Mouse (Mus musculus) adrenal gland, postnatal 14 days (tissue): ENCODE measurements around the gene Ubl7. TPM values are rescaled to one million over a fixed set of nuclear protein-coding genes. Genes with fewer than 3 reads are reported as not detected.

Source experiments
- DNase-seq: peaks from one replicate; pipeline ENCODE4 v3.0.0; 2021; ENCODE audit warnings: mixed read lengths
- total RNA-seq: library from RNA; stranded (reverse); gene quantifications from 2 replicates; pipeline ENCODE4 v1.2.3, GENCODE M21; 2021

The Ubl7 gene
- total RNA-seq, 1 experiment from 2014 or later, result 71.6 TPM

DNA sequence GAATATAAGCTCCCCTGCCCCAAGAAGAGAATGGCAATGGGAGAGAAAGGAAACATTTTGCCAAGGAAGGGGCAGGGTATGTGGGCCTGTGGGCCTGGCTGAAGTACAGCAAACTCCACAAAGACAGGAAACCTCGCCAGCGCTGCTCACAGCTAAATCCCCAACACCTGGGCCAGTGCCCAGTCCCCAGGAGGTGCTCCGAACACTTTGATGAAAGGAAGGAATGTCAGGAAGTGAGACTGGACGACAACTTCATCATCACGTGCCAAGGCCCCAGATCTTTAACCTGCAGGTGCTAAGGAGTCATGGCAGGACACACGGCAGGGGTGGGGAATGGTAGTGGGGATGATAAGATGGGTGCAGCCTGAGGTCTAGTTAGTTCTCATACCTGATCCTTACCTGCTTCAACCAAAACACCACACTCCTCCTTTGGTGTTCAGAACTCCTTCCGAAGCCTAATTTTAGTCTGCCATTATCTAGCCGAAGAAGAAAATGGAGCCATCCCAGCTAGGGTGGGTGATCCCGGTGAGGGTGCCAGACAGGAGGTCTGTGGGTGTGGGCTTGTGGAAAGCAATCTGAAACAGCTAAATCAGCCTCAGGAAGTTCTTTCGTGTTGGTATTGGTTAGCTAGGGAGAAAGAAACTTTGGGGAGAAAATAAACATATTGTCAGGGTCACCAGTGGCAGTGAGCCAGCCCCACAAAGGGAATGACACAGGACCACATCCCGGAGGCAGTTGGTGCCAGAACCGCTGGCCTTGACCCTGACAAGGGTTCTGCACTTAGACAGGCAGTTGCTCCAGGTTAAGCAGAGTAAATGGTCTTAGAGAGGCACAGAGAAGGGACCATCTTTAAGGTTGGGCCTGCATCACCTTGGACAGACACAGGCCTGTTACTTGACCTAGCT is 54.8 kb downstream of the Ubl7 start:
- DNase-seq, result peak; percentile 89

DNA sequence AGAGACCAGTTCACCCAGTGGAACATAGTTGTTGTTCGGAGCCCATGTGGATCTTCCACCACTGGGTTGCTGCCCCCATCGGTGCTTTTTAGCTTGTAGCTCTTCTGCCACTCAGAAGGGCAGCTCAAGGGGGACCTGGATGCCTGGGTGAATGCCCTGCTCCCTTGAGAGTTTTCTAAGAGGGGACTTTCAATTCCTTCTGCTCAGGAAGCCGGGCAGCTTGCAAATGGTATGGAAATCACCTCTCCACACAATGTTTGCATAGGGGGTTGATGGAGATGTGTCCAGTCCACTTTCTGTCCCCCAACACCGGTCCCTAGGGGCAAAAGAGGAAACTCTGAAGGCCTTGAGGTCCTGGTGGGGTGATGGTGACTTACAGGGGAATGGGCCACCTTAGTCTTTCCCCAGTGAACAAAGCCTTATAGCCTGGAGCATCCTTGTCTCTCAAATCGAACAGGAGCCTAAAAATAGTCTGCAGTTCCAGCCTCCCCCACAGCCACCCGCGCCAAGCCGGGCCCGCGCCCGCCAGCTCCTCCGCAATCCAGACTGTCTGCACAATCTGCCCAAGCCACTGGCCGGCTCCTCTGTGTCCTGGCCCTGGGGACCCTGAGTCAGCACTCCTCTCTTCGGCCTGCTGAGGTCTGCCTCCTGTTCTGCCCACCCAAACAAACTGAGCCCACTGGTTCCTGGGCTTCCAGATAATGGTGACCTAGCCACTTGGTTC is 56.6 kb downstream of the Ubl7 start:
- peak; percentile 54 for DNase-seq

DNA sequence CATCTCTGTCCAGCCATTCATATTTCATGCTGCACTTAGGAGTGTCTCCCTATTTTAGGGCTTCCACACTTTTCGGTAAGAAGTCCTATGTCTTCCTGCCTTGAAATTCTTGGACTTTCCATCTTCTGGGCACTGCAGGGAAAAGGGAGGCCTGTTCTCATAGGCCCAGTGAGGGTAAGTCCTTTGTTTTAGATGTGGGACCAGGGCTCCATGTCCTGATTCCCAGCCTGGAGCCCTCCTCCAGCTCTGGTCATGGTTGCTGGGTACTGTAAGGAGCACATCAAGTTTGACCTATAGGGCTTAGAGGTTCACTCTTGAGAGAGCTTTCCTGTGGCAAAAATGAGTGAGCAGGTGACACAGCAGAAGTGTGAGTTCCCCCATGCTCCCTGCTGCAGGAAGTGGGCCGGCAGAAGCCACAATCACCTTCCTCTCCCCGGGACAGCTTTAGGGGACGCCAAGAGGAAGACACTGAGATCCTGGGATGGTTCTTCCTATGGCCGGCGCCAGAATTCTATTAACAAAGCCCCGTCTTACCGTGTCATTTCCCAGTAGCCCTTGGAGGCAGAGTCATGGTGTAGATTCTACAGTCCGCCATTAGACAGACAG is 57.5 kb downstream of the Ubl7 start:
- no peak for DNase-seq

DNA sequence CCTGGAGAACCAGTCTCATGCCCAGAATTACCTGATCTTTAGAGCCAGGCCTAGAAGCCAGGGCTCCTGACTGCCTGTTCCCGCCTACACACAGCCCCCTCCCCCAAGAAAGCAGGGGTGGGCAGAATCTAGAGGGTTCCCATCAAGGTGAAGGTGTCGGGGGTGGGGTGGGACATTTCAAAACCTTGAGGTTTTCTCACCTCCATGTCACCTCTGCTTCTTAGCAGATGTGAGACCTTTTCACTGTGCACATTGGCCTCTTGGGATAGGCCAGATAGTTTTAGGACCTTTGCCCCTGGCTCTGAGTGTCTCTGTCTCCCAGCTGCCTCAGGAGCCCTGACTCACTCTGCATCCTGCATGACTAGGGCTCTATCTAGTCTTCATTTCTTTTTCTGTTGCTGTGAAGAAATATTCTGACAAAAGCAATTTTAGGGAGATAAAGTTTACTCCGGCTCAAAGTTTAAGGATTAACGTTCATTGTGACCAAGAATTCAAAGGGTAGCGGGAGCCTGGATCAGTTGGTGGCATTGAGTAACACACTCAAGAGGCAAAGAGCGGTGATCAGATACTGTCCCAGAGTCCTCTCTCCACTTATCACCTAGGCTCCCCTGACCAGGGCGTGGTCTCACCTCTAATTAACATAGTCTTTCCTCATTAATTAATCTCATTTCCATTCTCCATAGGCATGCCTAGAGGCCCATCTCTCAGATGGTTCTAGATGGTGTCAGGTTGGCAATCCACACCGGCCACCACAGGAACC is 58.2 kb downstream of the Ubl7 start:
- no peak for DNase-seq

DNA sequence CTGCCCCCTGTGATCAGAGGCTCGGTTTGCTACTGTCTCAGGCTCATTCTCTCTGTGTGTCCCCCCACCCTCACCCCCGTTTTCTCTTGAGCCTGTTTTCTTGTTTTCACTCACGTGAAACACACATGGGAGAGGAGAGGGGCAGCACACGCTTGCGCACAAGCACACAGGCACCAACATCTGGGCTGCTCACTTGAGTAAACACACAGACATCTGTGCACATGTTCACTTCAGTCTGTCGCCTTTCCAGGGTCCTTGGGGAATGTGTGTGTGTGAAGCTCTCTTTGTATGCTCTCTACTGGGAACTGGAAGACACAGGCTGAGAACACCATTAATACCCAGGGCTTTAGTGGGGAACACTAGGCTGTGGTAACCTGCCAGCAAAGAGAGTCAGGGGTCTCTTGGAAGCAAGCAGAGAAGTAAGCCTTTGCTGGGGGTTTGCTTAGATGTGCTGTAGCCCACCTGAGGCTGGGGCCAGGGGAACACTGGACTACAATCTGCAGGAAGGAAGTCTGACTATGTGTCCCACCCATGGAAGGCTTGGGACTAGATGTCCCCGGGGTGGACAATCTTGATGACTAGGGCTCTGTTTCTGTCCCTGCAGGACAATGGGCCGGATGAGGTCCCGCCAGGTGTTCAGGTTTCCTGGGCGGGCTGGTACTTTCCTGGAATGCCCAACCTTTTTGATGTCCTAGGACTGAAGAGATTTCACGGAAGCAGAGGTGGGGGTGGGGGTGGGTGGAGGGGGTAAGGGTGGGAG is 59.1 kb downstream of the Ubl7 start:
- DNase-seq, result peak; percentile 50

DNA sequence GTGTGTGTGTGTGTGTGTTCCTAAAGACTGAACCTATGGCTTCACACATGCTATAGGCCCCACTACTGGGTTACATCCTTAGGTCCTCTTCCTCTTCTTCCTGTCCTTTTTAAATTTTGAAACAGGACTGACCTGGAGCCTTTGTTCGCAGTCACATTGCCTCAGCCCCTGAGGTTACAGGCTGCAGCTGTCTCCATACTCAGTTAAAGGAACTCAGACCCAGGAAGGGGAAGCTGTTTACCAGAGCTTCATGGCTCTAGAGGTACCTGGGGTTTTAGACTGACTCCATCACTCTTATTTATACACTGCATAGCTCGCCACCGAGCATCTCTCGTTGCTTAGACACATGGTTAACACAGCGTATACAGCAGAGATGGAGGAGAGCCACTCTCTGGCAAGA is 60.6 kb downstream of the Ubl7 start:
- no peak for DNase-seq

DNA sequence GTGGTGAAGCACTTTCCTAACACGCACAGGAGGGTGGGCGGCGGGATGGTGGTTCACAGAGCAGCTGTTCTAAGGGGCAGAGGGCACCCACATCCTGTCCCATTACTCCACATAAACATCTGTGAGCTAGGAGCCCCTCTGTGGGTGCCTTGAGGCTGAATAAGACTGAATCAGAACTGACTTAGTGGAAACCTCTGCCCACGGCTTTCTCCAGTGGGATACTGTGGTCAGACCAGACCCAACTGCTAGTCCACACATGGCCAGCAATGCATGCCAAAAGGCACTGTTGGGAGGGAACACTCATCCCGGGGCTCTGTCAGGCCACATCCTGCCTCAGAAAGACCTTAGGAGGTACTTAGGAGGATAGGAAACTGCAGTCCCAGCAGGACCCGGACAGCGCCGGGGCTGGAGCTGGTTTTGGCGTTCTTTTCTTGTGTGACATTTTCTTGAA is 61.4 kb downstream of the Ubl7 start:
- no peak for DNase-seq

DNA sequence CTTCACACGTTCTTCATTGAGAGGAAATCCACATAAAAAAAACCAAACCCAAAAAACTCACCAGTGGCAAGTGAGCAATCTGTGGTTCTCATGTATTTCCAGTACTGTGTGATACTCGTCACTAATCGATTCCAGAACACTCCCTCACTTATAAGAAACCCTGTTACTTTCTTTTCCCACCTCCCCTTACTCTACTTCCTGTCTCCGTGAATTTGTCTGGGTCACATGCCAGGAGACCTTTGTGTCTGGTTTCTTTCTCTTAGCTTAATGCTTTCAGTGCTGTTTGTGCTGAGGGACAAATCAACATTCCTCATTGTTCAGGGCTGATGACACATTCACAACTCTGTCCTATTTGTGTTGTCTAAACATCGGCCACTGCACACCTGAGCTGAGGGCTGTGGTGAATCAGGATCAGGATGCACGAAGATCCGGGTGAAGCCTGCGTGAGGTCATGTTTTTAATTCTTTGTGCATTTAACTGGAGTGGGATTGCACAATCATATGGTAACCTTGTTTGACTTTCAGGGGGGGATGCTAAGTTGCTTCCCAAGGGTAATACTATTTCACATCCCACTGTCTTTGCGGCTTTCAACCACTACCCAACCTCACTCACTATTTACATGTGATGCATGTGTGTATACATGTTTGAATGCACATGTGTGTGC is 62.1 kb downstream of the Ubl7 start:
- no peak for DNase-seq

DNA sequence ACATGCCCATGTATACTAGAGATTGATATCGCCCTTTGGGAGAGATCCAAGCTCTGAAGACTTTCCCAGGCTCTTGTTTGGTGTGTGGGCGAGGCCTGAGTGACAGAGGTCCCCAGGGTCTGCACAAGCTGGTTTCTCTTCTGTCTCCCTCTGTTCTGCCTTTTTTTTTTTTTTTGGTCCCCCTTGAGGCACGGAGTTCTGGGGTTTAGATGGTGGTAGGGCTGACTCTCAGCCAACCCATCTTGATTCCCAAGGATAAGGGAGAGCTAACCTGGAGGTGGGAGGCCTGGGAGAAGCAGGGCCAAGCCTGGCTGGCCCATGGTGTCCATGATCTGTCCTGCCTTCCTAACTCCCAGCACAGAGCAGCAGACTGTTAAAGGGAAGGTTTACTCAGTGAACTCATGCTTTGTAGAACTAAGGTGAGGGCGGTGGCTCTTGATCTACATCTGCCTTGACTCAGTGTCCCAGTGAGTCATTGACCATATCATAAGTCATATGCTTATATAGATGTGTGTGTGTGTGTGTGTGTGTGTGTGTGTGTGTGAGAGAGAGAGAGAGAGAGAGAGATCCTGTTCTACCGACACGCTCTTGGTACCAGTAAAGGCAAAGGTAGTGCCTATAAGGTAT is 62.8 kb downstream of the Ubl7 start:
- DNase-seq, result no peak

DNA sequence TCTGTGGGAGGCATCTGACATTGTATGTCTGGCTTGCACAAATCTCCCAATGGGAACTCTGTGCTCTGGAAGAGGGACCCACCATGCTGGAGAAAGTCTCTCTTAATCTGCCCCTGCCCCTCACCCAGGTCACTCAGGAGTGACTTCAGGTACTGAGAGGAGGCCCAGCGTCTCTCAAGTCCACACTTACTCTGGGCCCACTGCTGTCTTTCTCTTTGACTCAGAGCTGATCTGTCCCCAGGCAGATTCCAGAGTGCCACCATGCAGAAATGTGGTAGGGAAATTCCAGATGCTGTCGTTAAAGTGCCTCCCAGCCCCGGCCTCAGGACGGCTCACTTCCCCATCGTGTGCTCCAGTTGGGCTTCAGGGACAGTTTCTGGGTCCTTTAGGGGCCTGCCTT is 63.4 kb downstream of the Ubl7 start:
- no peak for DNase-seq

DNA sequence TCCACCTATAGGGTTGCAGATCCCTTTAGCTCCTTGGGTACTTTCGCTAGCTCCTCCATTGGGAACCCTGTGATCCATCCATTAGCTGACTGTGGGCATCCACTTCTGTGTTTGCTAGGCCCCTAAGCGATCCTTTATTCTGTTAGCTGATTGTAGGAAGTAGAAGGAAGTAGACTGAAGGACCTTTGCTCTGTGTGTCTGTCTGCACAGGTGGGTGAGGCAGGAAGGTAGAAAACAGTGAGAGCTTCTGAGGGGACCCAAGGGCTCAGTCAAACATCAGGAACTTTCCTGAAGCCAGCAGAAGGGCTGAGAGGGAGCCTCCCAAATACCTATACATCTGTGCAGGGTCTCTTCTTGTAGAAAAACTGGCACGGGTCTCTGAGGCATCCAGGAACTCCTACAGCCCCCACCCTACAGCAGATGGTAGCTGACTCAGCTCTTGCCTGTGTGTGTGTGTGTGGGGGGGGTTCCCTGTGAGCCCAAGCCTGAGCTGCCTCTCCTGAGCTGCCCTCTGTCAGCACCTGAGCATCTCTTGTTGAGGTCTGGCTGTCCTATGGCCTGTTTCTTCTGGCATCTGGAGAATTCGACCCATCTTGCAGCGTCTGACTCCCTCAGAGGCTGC is 64.5 kb downstream of the Ubl7 start:
- DNase-seq, result no peak

DNA sequence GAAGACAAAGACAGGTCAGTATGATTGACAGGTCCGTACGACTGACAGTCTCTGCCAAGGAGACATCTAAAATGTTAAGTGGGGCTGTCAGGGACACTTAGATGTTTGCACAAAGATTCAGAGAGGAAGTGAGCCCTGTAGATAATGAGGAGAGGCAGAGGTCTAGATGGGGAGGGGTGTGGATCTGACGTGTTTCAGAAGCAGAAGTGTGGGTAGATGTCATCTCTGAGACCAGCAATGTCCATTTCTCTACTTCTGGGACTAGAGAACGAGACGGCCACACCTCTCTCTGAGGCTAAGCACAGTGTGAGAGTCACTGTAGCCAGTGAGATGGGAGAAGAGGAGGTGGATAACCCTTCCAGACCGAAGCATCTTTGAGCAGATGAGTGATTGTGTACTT is 67.2 kb downstream of the Ubl7 start:
- DNase-seq, result no peak

DNA sequence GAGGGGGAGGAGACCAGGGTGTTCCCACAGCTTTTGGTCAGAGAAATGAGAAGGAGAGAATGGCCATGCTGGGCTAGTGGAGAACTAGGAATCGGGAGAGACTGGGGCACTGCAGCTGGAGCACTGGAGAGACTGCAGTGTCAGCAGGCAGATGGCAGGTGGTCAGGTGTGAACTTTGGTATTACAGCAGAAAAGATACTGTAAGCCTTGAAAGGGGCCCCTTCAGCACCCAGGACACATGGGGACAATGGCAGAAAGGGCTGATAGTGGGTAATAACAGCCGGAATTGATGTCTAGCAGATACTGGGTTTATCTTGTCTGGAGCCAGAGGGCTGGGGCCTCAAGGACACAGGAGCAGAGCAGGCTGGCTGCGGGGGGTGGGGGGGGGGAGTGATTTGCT is 68.1 kb downstream of the Ubl7 start:
- no peak for DNase-seq

Other genes with a start within 250 kb of the Ubl7 start
- 1.5 and 43.1 TPM in 2 replicates for gene Cyp1a2, start 227.3 kb upstream of the Ubl7 start, total RNA-seq
- gene Cyp1a1, start 223.1 kb upstream of the Ubl7 start, total RNA-seq, result 0.37 TPM in 1 of 2 replicates, not detected in the other
- gene Edc3, start 202.4 kb upstream of the Ubl7 start, total RNA-seq, result 8.9 and 10.6 TPM in 2 replicates
- 55.0 and 66.5 TPM in 2 replicates for gene Clk3, start 145.1 kb upstream of the Ubl7 start, total RNA-seq
- gene Arid3b, start 74.2 kb upstream of the Ubl7 start, total RNA-seq, result 4.2 and 6.1 TPM in 2 replicates
- 18.4 and 23.5 TPM in 2 replicates for gene Sema7a, start 29.1 kb downstream of the Ubl7 start, total RNA-seq
- gene Cyp11a1, start 95.4 kb downstream of the Ubl7 start, total RNA-seq, result 2,863 and 3,093 TPM in 2 replicates
- 0.96 and 1.3 TPM in 2 replicates for gene Stra6, start 152.8 kb downstream of the Ubl7 start, total RNA-seq
- gene Ccdc33, start 207.8 kb downstream of the Ubl7 start, total RNA-seq, result not detected in 2 replicates